Comparison of ENCODE assay signal across 8 mouse cellular contexts in genomic region chr17:87473736-87474500, GRCm38 (mm10). TPM values are rescaled to one million over a fixed set of nuclear protein-coding genes. Genes with fewer than 3 reads are reported as not detected.
A peak's percentile ranks its signal among the peaks of the same experiment; 100 is the strongest.
DNase-seq lines count a peak whose midpoint lies in the region; ATAC-seq and TF ChIP-seq lines count a peak whose summit lies in the region.

No protein-coding gene starts in this region.

- under 1% methylated on average over 23 of the region's 23 CpGs for WGBS in forebrain, postnatal 0 days
- WGBS in hindbrain, embryonic 11.5 days, result under 1% methylated on average over 23 of the region's 23 CpGs

- no peaks in the 10 kb centered on the region for H3K36me3 ChIP-seq in forebrain, postnatal 0 days (ENCODE audit: insufficient read depth)
- H3K36me3 ChIP-seq in hindbrain, embryonic 11.5 days (ENCODE audit: control insufficient read depth, insufficient read depth, low read length), result no peaks in the 10 kb centered on the region

- peak; percentile 57 for DNase-seq in ZHBTc4 (ENCODE audit: low read depth, low spot score)
- DNase-seq in cerebellum, adult 18-20 months, result peak; percentile 63 to 71
- DNase-seq in forebrain, postnatal 0 days, result peak; percentile 80
- DNase-seq in hindbrain, embryonic 11.5 days (ENCODE audit: low spot score), result peak; percentile 61
- peak; percentile 73 for DNase-seq in left cerebral cortex, adult 11 months (ENCODE audit: low spot score)
- peak; percentile 63 for DNase-seq in lung, postnatal 14 days
- peak; percentile 54 for DNase-seq in retina, embryonic 14.5 days (ENCODE audit: low spot score)
- DNase-seq in thymus, postnatal 10 days (ENCODE audit: low spot score in 2 of 2), result no peak

- H3K27ac ChIP-seq in forebrain, postnatal 0 days (ENCODE audit: low read depth, low read length), result peak overlapping the region; percentile 64
- H3K27ac ChIP-seq in hindbrain, embryonic 11.5 days (ENCODE audit: low read depth, low read length), result no peak overlapping the region

- H3K4me1 ChIP-seq in forebrain, postnatal 0 days (ENCODE audit: insufficient read depth), result peaks cover 20% of the 10 kb centered on the region
- H3K4me1 ChIP-seq in hindbrain, embryonic 11.5 days (replicated peaks; ENCODE audit: control insufficient read depth, insufficient read depth, low read length), result no peaks in the 10 kb centered on the region; the same call in 1 of the 2 replicates

- H3K9ac ChIP-seq in forebrain, postnatal 0 days, result peak overlapping the region; percentile 48
- H3K9ac ChIP-seq in hindbrain, embryonic 11.5 days (ENCODE audit: low read depth, low read length), result peak overlapping the region; percentile 12

- H3K27me3 ChIP-seq in forebrain, postnatal 0 days (ENCODE audit: insufficient read depth, low read length), result no peaks in the 10 kb centered on the region
- peaks cover 3% of the 10 kb centered on the region; the same call in 1 of the 2 replicates for H3K27me3 ChIP-seq in hindbrain, embryonic 11.5 days (ENCODE audit: control insufficient read depth, insufficient read depth, low read length)

- H3K4me2 ChIP-seq in forebrain, postnatal 0 days (ENCODE audit: low read depth), result peak overlapping the region; percentile 51
- peak overlapping the region; percentile 65 for H3K4me2 ChIP-seq in hindbrain, embryonic 11.5 days (replicated peaks; ENCODE audit: low read depth, low read length)

- H3K4me3 ChIP-seq in forebrain, postnatal 0 days (ENCODE audit: low read depth, low read length), result peak overlapping the region; percentile 27
- H3K4me3 ChIP-seq in hindbrain, embryonic 11.5 days (ENCODE audit: low read depth, low read length), result peak overlapping the region; percentile 29

- no peak for TF ChIP-seq CTCF in forebrain, postnatal 0 days (IDR thresholded peaks at IDR 0.05; ENCODE audit: low read depth)

- H3K9me3 ChIP-seq in forebrain, postnatal 0 days (ENCODE audit: low read length), result no peaks in the 10 kb centered on the region
- H3K9me3 ChIP-seq in hindbrain, embryonic 11.5 days (ENCODE audit: control insufficient read depth, low read length), result no peaks in the 10 kb centered on the region

- ATAC-seq in forebrain, postnatal 0 days, result peak; percentile 83
- peak; percentile 62 for ATAC-seq in hindbrain, embryonic 11.5 days (ENCODE audit: low FRiP score)

RNA-seq across cellular contexts. Expression of gene Calm2, which starts 27.2 kb away (rescaled TPM):
- total RNA-seq in forebrain, postnatal 0 days (2014; rRNA removed), result 1,563 and 1,794 TPM in 2 replicates
- polyA plus RNA-seq in forebrain, postnatal 0 days (2015; fragmentation: Nextera tagmentation; extraction: Ambion mirVana), result 3,264 and 3,401 TPM in 2 replicates
- 1,591 and 1,601 TPM in 2 replicates for polyA plus RNA-seq in hindbrain, embryonic 11.5 days (2014; fragmentation: Nextera tagmentation; extraction: Ambion mirVana)

RNA-seq across cellular contexts. Expression of gene Stpg4, which starts 46.4 kb away (rescaled TPM):
- total RNA-seq in forebrain, postnatal 0 days (2014; rRNA removed), result not detected in 2 replicates
- not detected in 2 replicates for polyA plus RNA-seq in forebrain, postnatal 0 days (2015; fragmentation: Nextera tagmentation; extraction: Ambion mirVana)
- polyA plus RNA-seq in hindbrain, embryonic 11.5 days (2014; fragmentation: Nextera tagmentation; extraction: Ambion mirVana), result not detected in 2 replicates

Comparison
In these comparisons a context has a peak if more than half of its experiments do, and no peak if none do; other contexts are left out.
1. DNase-seq: peak in ZHBTc4 (single experiment), cerebellum, adult 18-20 months (2 of 2), forebrain, postnatal 0 days (single experiment), hindbrain, embryonic 11.5 days (single experiment), left cerebral cortex, adult 11 months (single experiment), lung, postnatal 14 days (single experiment) and retina, embryonic 14.5 days (single experiment); none in thymus, postnatal 10 days (0 of 2).